Mouse (Mus musculus): ENCODE measurements around the gene Gstm5.

- TF ChIP-seq FLI1 (IDR thresholded peaks at IDR 0.05; ENCODE audit: low read length) (no peak), GATA1 (IDR thresholded peaks at IDR 0.05; ENCODE audit: borderline replicate concordance, low read length) (no peak)
These were observed 33.1 kb downstream of the Gstm5 start for GRCm38 (mm10) chr3:107928691-107929090.

All from megakaryocyte, embryonic 14.5 days (primary cell).